ENCODE assay signal across 24 mouse cellular contexts in the genomic region with DNA sequence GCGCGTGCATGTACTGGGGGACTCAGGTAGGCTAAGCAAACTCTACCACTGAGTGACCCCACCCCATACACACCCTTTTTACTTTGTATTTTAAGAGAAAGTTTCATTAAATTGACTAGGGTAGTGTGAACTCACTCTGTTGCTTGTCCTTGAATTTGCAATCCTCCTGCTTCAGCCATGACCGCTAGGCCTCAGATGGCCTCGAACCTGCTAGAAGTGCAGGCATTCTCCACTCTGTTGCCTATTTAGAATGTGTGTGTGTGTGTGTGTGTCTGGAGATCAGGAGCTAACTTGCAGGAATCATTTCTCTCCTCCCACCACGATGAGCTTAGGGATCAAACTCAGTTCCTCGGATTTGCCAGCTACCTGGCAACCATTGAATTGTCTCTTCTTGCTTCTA. TPM values are rescaled to one million over a fixed set of nuclear protein-coding genes. Genes with fewer than 3 reads are reported as not detected.
A peak's percentile ranks its signal among the peaks of the same experiment; 100 is the strongest.
DNase-seq lines count a peak whose midpoint lies in the region; ATAC-seq and TF ChIP-seq lines count a peak whose summit lies in the region.
"Had no signal": no experiment of that assay in that cellular context is flagged by ENCODE, and none has a peak within 500 bp of the region (broad histone marks: within the 10 kb centered on the region; RNA-seq: fewer than 3 reads in every experiment).

No protein-coding gene starts in this region.

- no peaks in the 10 kb centered on the region for H3K9me3 ChIP-seq in kidney, embryonic 14.5 days (ENCODE audit: control insufficient read depth, low read length)
- H3K9me3 ChIP-seq in midbrain, embryonic 11.5 days (ENCODE audit: control insufficient read depth, low read length), result no peaks in the 10 kb centered on the region; the same call in 1 of the 2 replicates
- no peaks in the 10 kb centered on the region for H3K9me3 ChIP-seq in midbrain, embryonic 16.5 days (replicated peaks; ENCODE audit: control insufficient read depth, low read length, poor library complexity, severe bottlenecking)
- H3K9me3 ChIP-seq in ES-E14 (ENCODE audit: control insufficient read depth, insufficient read depth, low read depth, low read length), result no peaks in the 10 kb centered on the region
- H3K9me3 ChIP-seq in embryonic facial prominence, embryonic 14.5 days (ENCODE audit: control insufficient read depth, low read length), result 0 out of 2 replicates have a peak, but pooled peaks cover 6% of the 10 kb centered on the region
- H3K9me3 ChIP-seq: hindbrain, embryonic 15.5 days; midbrain, embryonic 15.5 days had no signal

- no peak overlapping the region for H3K4me3 ChIP-seq in kidney, embryonic 14.5 days (ENCODE audit: low read length)
- no peak overlapping the region for H3K4me3 ChIP-seq in midbrain, embryonic 11.5 days (ENCODE audit: low read depth, low read length)
- H3K4me3 ChIP-seq in midbrain, embryonic 16.5 days (ENCODE audit: low read depth, low read length), result no peak overlapping the region
- no peak overlapping the region; a peak in 1 of 4 replicates for H3K4me3 ChIP-seq in ES-E14 (ENCODE audit: insufficient read depth in 1 of 2, low read depth in 1 of 2, low read length in 2 of 2, poor library complexity in 1 of 2, severe bottlenecking in 1 of 2)
- no peak overlapping the region for H3K4me3 ChIP-seq in embryonic facial prominence, embryonic 14.5 days (ENCODE audit: low read depth, low read length)
- H3K4me3 ChIP-seq: forebrain, embryonic 10.5 days; heart, embryonic 15.5 days; hindbrain, embryonic 15.5 days; limb, embryonic 12.5 days; liver, embryonic 12.5 days; midbrain, embryonic 15.5 days; myocyte; neural tube, embryonic 13.5 days had no signal

- H3K27ac ChIP-seq in kidney, embryonic 14.5 days (ENCODE audit: low read depth, low read length), result peak overlapping the region; percentile 37; the same call in 1 of the 2 replicates
- no peak overlapping the region for H3K27ac ChIP-seq in midbrain, embryonic 11.5 days (ENCODE audit: low read depth, low read length)
- H3K27ac ChIP-seq in midbrain, embryonic 16.5 days (ENCODE audit: low read length), result no peak overlapping the region
- peak overlapping the region; percentile 100 for H3K27ac ChIP-seq in ES-E14 (ENCODE audit: insufficient read depth, low read depth, low read length, poor library complexity, severe bottlenecking)
- 0 out of 2 replicates have a peak overlapping the region, but pooled peaks have one; percentile 1 for H3K27ac ChIP-seq in embryonic facial prominence, embryonic 14.5 days (replicated peaks; ENCODE audit: low read depth, low read length)
- H3K27ac ChIP-seq: hindbrain, embryonic 15.5 days; liver, embryonic 12.5 days; neural tube, embryonic 13.5 days had no signal

- H3K27me3 ChIP-seq in kidney, embryonic 14.5 days (ENCODE audit: control insufficient read depth, insufficient read depth, low read length), result no peaks in the 10 kb centered on the region
- no peaks in the 10 kb centered on the region for H3K27me3 ChIP-seq in midbrain, embryonic 11.5 days (ENCODE audit: control insufficient read depth, insufficient read depth, low read length)
- no peaks in the 10 kb centered on the region for H3K27me3 ChIP-seq in midbrain, embryonic 16.5 days (ENCODE audit: control insufficient read depth, insufficient read depth, low read depth, low read length)
- no peaks in the 10 kb centered on the region for H3K27me3 ChIP-seq in embryonic facial prominence, embryonic 14.5 days (replicated peaks; ENCODE audit: control insufficient read depth, insufficient read depth, low read length)
- H3K27me3 ChIP-seq: heart, embryonic 15.5 days; hindbrain, embryonic 15.5 days; limb, embryonic 12.5 days; liver, embryonic 12.5 days; midbrain, embryonic 15.5 days; neural tube, embryonic 13.5 days had no signal

- H3K36me3 ChIP-seq in kidney, embryonic 14.5 days (ENCODE audit: control insufficient read depth, insufficient read depth, low read length), result no peaks in the 10 kb centered on the region
- no peaks in the 10 kb centered on the region for H3K36me3 ChIP-seq in midbrain, embryonic 11.5 days (ENCODE audit: control insufficient read depth, insufficient read depth, low read length)
- H3K36me3 ChIP-seq in midbrain, embryonic 16.5 days (ENCODE audit: control insufficient read depth, insufficient read depth, low read length), result no peaks in the 10 kb centered on the region
- H3K36me3 ChIP-seq in ES-E14 (ENCODE audit: control insufficient read depth, insufficient read depth, low read length, poor library complexity, severe bottlenecking), result no peaks in the 10 kb centered on the region; the same call in 1 of the 2 replicates
- no peaks in the 10 kb centered on the region for H3K36me3 ChIP-seq in embryonic facial prominence, embryonic 14.5 days (ENCODE audit: control insufficient read depth, insufficient read depth, low read length)
- H3K36me3 ChIP-seq: forebrain, embryonic 10.5 days; heart, embryonic 15.5 days; hindbrain, embryonic 15.5 days; limb, embryonic 12.5 days; liver, embryonic 12.5 days; midbrain, embryonic 15.5 days; neural tube, embryonic 13.5 days had no signal

- ATAC-seq in kidney, embryonic 14.5 days (ENCODE audit: low FRiP score, low TSS enrichment), result no peak
- no peak for ATAC-seq in midbrain, embryonic 11.5 days (ENCODE audit: low FRiP score)
- ATAC-seq in midbrain, embryonic 16.5 days, result no peak
- ATAC-seq in embryonic facial prominence, embryonic 14.5 days (ENCODE audit: low read depth), result no peak
- ATAC-seq: forebrain, embryonic 16.5 days; midbrain, embryonic 15.5 days had no signal

- WGBS in kidney, embryonic 14.5 days, result 84% methylated on average over 6 of the region's 6 CpGs
- 82% methylated on average over 6 of the region's 6 CpGs for WGBS in midbrain, embryonic 11.5 days
- 84% methylated on average over 6 of the region's 6 CpGs for WGBS in midbrain, embryonic 16.5 days
- 79% methylated on average over 6 of the region's 6 CpGs for WGBS in embryonic facial prominence, embryonic 14.5 days

- H3K9ac ChIP-seq in kidney, embryonic 14.5 days (ENCODE audit: low read depth, low read length), result no peak overlapping the region
- H3K9ac ChIP-seq in midbrain, embryonic 11.5 days (ENCODE audit: low read length), result no peak overlapping the region
- no peak overlapping the region for H3K9ac ChIP-seq in midbrain, embryonic 16.5 days (ENCODE audit: low read depth, low read length)
- peak overlapping the region; percentile 61; the same call in 1 of the 2 replicates for H3K9ac ChIP-seq in ES-E14 (ENCODE audit: insufficient read depth, low read depth, low read length, poor library complexity, severe bottlenecking)
- no peak overlapping the region for H3K9ac ChIP-seq in embryonic facial prominence, embryonic 14.5 days (ENCODE audit: low read depth, low read length)
- H3K9ac ChIP-seq: heart, embryonic 15.5 days; hindbrain, embryonic 15.5 days; limb, embryonic 12.5 days; liver, embryonic 12.5 days; midbrain, embryonic 15.5 days; neural tube, embryonic 13.5 days had no signal

- no peak for DNase-seq in kidney, postnatal 14 days
- DNase-seq in midbrain, embryonic 11.5 days (ENCODE audit: low spot score, missing footprints), result peak; percentile 77
- DNase-seq in ES-E14 (ENCODE audit: low read depth, low spot score), result no peak
- DNase-seq in embryonic facial prominence, embryonic 14.5 days (ENCODE audit: low spot score), result no peak
- DNase-seq in right cerebral cortex, postnatal 4 days, result no peak
- DNase-seq: adrenal gland, adult 8-10 months; cerebellum, adult 2 months; cerebellum, postnatal 36 days; embryo, embryonic 11 days; gastrocnemius, postnatal 36 days; kidney, adult 8-10 months; lung, adult 18-20 months; retina, postnatal 1 day had no signal

- H3K4me2 ChIP-seq in kidney, embryonic 14.5 days (replicated peaks; ENCODE audit: low read depth, low read length), result no peak overlapping the region
- H3K4me2 ChIP-seq in midbrain, embryonic 11.5 days, result no peak overlapping the region
- H3K4me2 ChIP-seq in midbrain, embryonic 16.5 days (ENCODE audit: low read length), result no peak overlapping the region
- H3K4me2 ChIP-seq in embryonic facial prominence, embryonic 14.5 days (ENCODE audit: low read depth, low read length), result no peak overlapping the region
- H3K4me2 ChIP-seq: heart, embryonic 15.5 days; hindbrain, embryonic 15.5 days; limb, embryonic 12.5 days; liver, embryonic 12.5 days; midbrain, embryonic 15.5 days; neural tube, embryonic 13.5 days had no signal

- in situ Hi-C loops in ES-E14 (cut with MboI; ENCODE audit: low sequenced_read_pairs in 2 of 2, unreplicated experiment in 2 of 2), result no loop called here

- H3K4me1 ChIP-seq in kidney, embryonic 14.5 days (ENCODE audit: control insufficient read depth, insufficient read depth, low read length), result peaks cover 47% of the 10 kb centered on the region
- peaks cover 10% of the 10 kb centered on the region; the same call in 1 of the 2 replicates for H3K4me1 ChIP-seq in midbrain, embryonic 11.5 days (ENCODE audit: control insufficient read depth, insufficient read depth, low read length)
- peaks cover 23% of the 10 kb centered on the region for H3K4me1 ChIP-seq in midbrain, embryonic 16.5 days (ENCODE audit: control insufficient read depth, insufficient read depth, low read length)
- H3K4me1 ChIP-seq in ES-E14 (ENCODE audit: control insufficient read depth in 2 of 2, insufficient read depth in 2 of 2, low read length in 2 of 2, poor library complexity in 1 of 2), result peaks cover 7 to 31% of the 10 kb centered on the region in 2 experiments; a peak in 3 of 4 replicates
- peaks cover 34% of the 10 kb centered on the region for H3K4me1 ChIP-seq in embryonic facial prominence, embryonic 14.5 days (ENCODE audit: control insufficient read depth, insufficient read depth, low read length)

TF ChIP-seq in ES-E14, 5 proteins besides CTCF, POLR2A, EP300 and RAD21:
- no peak for TF ChIP-seq CHD2 (IDR thresholded peaks at IDR 0.05; ENCODE audit: low read depth, low read length)
- no peak for TF ChIP-seq MAFK (IDR thresholded peaks at IDR 0.05; ENCODE audit: insufficient read depth, low read depth, low read length)
- TF ChIP-seq HCFC1 (IDR thresholded peaks at IDR 0.05; ENCODE audit: borderline replicate concordance, insufficient read depth, low read length), result no peak
- no peak for TF ChIP-seq ZNF384 (IDR thresholded peaks at IDR 0.05; ENCODE audit: low read depth, low read length)
- no peak for TF ChIP-seq ZC3H11A (IDR thresholded peaks at IDR 0.05; ENCODE audit: borderline replicate concordance, low read depth, low read length)

RNA-seq across cellular contexts. Expression of gene Wasf2, which starts 10.7 kb away (rescaled TPM):
- 103 and 143 TPM in 2 replicates for polyA plus RNA-seq in kidney, embryonic 14.5 days (2014; fragmentation: Nextera tagmentation; extraction: Ambion mirVana)
- 38.3 and 40.1 TPM in 2 replicates for polyA plus RNA-seq in midbrain, embryonic 11.5 days (2014; fragmentation: Nextera tagmentation; extraction: Ambion mirVana)
- 20.1 and 27.1 TPM in 2 replicates for polyA plus RNA-seq in midbrain, embryonic 16.5 days (2015; fragmentation: Nextera tagmentation; extraction: Ambion mirVana)
- 31.8 and 32.3 TPM in 2 replicates for total RNA-seq in ES-E14 (2012; rRNA removed)
- polyA plus RNA-seq in embryonic facial prominence, embryonic 14.5 days (2014; fragmentation: Nextera tagmentation; extraction: Ambion mirVana), result 83.4 and 92.4 TPM in 2 replicates

Comparison
In these comparisons a context has a peak if more than half of its experiments do, and no peak if none do; other contexts are left out.
1. H3K27ac ChIP-seq: peak in kidney, embryonic 14.5 days (single experiment), ES-E14 (single experiment) and embryonic facial prominence, embryonic 14.5 days (single experiment); none in midbrain, embryonic 11.5 days (single experiment) and midbrain, embryonic 16.5 days (single experiment).